ENCODE assay signal across 25 mouse cellular contexts in the genomic region with DNA sequence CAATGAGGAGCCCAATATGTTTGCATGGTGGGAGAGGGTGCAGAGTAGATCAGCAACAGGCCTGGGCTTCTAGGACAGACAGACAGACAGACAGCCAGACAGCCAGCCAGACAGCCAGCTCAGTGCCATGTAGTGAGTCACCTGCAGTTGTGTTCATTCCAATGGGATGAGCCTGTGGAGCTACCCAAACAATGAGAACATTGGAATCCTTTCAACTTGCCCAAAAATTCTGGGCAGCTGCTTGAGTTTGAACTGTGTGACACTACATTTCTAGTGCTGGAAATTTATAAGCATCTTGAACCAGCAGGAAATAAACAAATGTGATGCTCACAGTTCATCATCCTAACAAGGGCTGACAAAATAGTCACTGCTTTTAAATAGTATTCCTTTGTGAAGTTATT. TPM values are rescaled to one million over a fixed set of nuclear protein-coding genes. Genes with fewer than 3 reads are reported as not detected.
DNase-seq lines count a peak whose midpoint lies in the region; ATAC-seq lines count a peak whose summit lies in the region.
"Had no signal": no experiment of that assay in that cellular context is flagged by ENCODE, and none has a peak within 500 bp of the region (broad histone marks: within the 10 kb centered on the region; RNA-seq: fewer than 3 reads in every experiment).

No protein-coding gene starts in this region.

- no peak overlapping the region for H3K4me3 ChIP-seq in lung, embryonic 15.5 days
- H3K4me3 ChIP-seq: embryonic facial prominence, embryonic 15.5 days; forebrain, embryonic 10.5 days; hindbrain, embryonic 15.5 days; layer of hippocampus, adult 2 months; left cerebral cortex, adult 2 months; liver, embryonic 12.5 days; myocyte; neural tube, embryonic 15.5 days had no signal

- peaks cover 27% of the 10 kb centered on the region for H3K4me1 ChIP-seq in lung, embryonic 15.5 days
- H3K4me1 ChIP-seq: embryonic facial prominence, embryonic 15.5 days; hindbrain, embryonic 15.5 days; neural tube, embryonic 15.5 days had no signal

- no peaks in the 10 kb centered on the region for H3K36me3 ChIP-seq in lung, embryonic 15.5 days
- H3K36me3 ChIP-seq: embryonic facial prominence, embryonic 15.5 days; forebrain, embryonic 10.5 days; hindbrain, embryonic 15.5 days; liver, embryonic 12.5 days; neural tube, embryonic 15.5 days had no signal

- H3K9ac ChIP-seq in lung, embryonic 15.5 days: no peak overlapping the region
- H3K9ac ChIP-seq: embryonic facial prominence, embryonic 15.5 days; hindbrain, embryonic 15.5 days; liver, embryonic 12.5 days; neural tube, embryonic 15.5 days had no signal

- H3K4me2 ChIP-seq in lung, embryonic 15.5 days: no peak overlapping the region
- H3K4me2 ChIP-seq: embryonic facial prominence, embryonic 15.5 days; hindbrain, embryonic 15.5 days; liver, embryonic 12.5 days; neural tube, embryonic 15.5 days had no signal

- peak; percentile 76 for ATAC-seq in lung, embryonic 15.5 days (ENCODE audit: borderline replicate concordance, extremely low read depth, low FRiP score, low TSS enrichment)
- ATAC-seq in cerebellum, adult (ENCODE audit: insufficient number of reproducible peaks, low FRiP score, low TSS enrichment): no peak; the same call in 1 of the 2 replicates
- ATAC-seq: liver, embryonic 12.5 days had no signal

- H3K9me3 ChIP-seq in lung, embryonic 15.5 days: no peaks in the 10 kb centered on the region
- H3K9me3 ChIP-seq: embryonic facial prominence, embryonic 15.5 days; forebrain, embryonic 10.5 days; hindbrain, embryonic 15.5 days; liver, embryonic 12.5 days; neural tube, embryonic 15.5 days had no signal

- DNase-seq in adrenal gland, postnatal 25 days: peak; percentile 23
- no peak for DNase-seq in adrenal gland, postnatal 10 days
- DNase-seq in lung, adult 18-20 months: no peak
- DNase-seq in lung, postnatal 14 days: peak; percentile 46
- DNase-seq in heart, adult 9 months (ENCODE audit: low spot score in 2 of 2): no peak
- DNase-seq: cerebellum, postnatal 10 days; embryo, embryonic 11 days; heart, adult 18-20 months; heart, postnatal 14 days; midbrain, embryonic 14.5 days; right cerebral cortex, postnatal 25 days; thymus, postnatal 36 days had no signal

- H3K27me3 ChIP-seq in lung, embryonic 15.5 days: no peaks in the 10 kb centered on the region
- H3K27me3 ChIP-seq: embryonic facial prominence, embryonic 15.5 days; hindbrain, embryonic 15.5 days; liver, embryonic 12.5 days; neural tube, embryonic 15.5 days had no signal

- H3K27ac ChIP-seq in lung, embryonic 15.5 days: peak overlapping the region; percentile 72
- H3K27ac ChIP-seq: embryonic facial prominence, embryonic 15.5 days; forebrain, embryonic 10.5 days; hindbrain, embryonic 15.5 days; layer of hippocampus, adult 2 months; left cerebral cortex, adult 2 months; liver, embryonic 12.5 days; neural tube, embryonic 15.5 days had no signal

RNA-seq across cellular contexts. Expression of gene P2ry14, which starts 13.8 kb away (rescaled TPM):
- 6.8 and 15.7 TPM in 2 replicates for total RNA-seq in adrenal gland, postnatal 25 days (2021)
- 10 to 100 TPM; 10.7 to 11.4 TPM for total RNA-seq in adrenal gland, postnatal 10 days (2021)
- polyA plus RNA-seq in lung, embryonic 15.5 days (2015; fragmentation: Nextera tagmentation; extraction: Ambion mirVana): 19.1 and 24.7 TPM in 2 replicates

RNA-seq across cellular contexts. Expression of gene Gpr171, which starts 38.0 kb away (rescaled TPM):
- 0.18 TPM in 1 of 2 replicates, not detected in the other for total RNA-seq in adrenal gland, postnatal 25 days (2021)
- under 1 TPM; 0.76 to 0.87 TPM for total RNA-seq in adrenal gland, postnatal 10 days (2021)
- 0.92 and 1.3 TPM in 2 replicates for polyA plus RNA-seq in lung, embryonic 15.5 days (2015; fragmentation: Nextera tagmentation; extraction: Ambion mirVana)
- total RNA-seq: layer of hippocampus, adult 2 months; left cerebral cortex, adult 2 months had no signal
- polyA plus RNA-seq: myocyte; testis, adult 2 months had no signal

RNA-seq across cellular contexts. Expression of gene Gpr87, which starts 55.3 kb away (rescaled TPM):
- total RNA-seq in adrenal gland, postnatal 25 days (2021): not detected in 2 replicates
- total RNA-seq in adrenal gland, postnatal 10 days (2021): not detected
- polyA plus RNA-seq in lung, embryonic 15.5 days (2015; fragmentation: Nextera tagmentation; extraction: Ambion mirVana): 0.21 and 0.29 TPM in 2 replicates
- total RNA-seq: gastrocnemius, adult 8-10 months; heart, adult 18-20 months; heart, postnatal 14 days; layer of hippocampus, adult 2 months; left cerebral cortex, adult 2 months; megakaryocyte progenitor cell, adult 5-6 weeks had no signal
- polyA plus RNA-seq: liver, embryonic 12.5 days; myocyte; testis, adult 2 months had no signal

Comparison
In these comparisons a context has a peak if more than half of its experiments do, and no peak if none do; other contexts are left out.
1. DNase-seq: peak in adrenal gland, postnatal 25 days (single experiment) and lung, postnatal 14 days (single experiment); none in adrenal gland, postnatal 10 days (single experiment), lung, adult 18-20 months (0 of 2) and heart, adult 9 months (0 of 2).